In the genomic region with DNA sequence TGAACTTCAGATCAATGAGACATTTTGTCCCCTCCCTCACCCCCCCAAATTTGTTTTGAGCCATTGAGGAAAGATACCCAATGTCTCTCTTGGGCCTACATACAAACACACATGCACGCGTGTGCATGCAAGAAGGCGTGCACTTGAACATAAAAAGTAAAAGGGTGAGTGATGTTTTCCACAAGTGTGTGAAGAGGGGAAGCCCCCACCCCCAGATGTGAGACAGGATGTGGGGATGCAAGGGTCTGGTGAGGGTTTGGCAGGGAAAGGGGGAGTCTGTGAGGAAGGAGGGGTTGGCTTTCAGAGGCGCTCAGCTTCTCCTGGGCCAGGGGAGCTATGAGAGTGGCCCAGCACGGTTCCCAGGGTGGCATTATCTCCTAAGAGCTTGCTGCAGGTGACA, we compare ENCODE assay signal across 1 mouse cellular context.
TF ChIP-seq lines count a peak whose summit lies in the region.

No protein-coding gene starts in this region.

TF ChIP-seq in CH12.LX, 34 proteins besides CTCF, POLR2A, EP300 and RAD21 (continued from another document):
- TF ChIP-seq MAX (IDR thresholded peaks at IDR 0.05; ENCODE audit: low read length), result no peak; the same call in 1 of the 2 replicates
- 0 out of 2 replicates have a peak, but pooled peaks have one; percentile 32 for TF ChIP-seq TCF12 (IDR thresholded peaks at IDR 0.05; ENCODE audit: low read depth, low read length)
- 0 out of 2 replicates have a peak, but pooled peaks have one; percentile 27 for TF ChIP-seq MAZ (IDR thresholded peaks at IDR 0.05; ENCODE audit: low read depth, low read length)
- no peak for TF ChIP-seq HCFC1 (IDR thresholded peaks at IDR 0.05; ENCODE audit: low read depth, low read length)
- TF ChIP-seq SIN3A (IDR thresholded peaks at IDR 0.05; ENCODE audit: low read length), result no peak
- no peak for TF ChIP-seq USF1 (IDR thresholded peaks at IDR 0.05; ENCODE audit: low read depth, low read length)
- no peak for TF ChIP-seq ELF1 (IDR thresholded peaks at IDR 0.05; ENCODE audit: low read depth, low read length)
- no peak for TF ChIP-seq ZMIZ1 (IDR thresholded peaks at IDR 0.05; ENCODE audit: low read depth, low read length)
- peak; percentile 84 for TF ChIP-seq BHLHE40 (IDR thresholded peaks at IDR 0.05; ENCODE audit: low read depth, low read length)
- TF ChIP-seq TBP (conservative IDR thresholded peaks at IDR 0.05; ENCODE audit: low read depth, low read length), result no peak
- TF ChIP-seq MYC (IDR thresholded peaks at IDR 0.05; ENCODE audit: low read depth, low read length), result no peak
TF ChIP-seq in CH12.LX: peak in this region for 8.
